Mouse (Mus musculus): ENCODE measurements around the gene Neu4.
"Not testable (repeated sequence)": the region's sequence is repeated elsewhere in the genome, so short reads cannot be mapped to it uniquely, and the experiment has no call there.

DNA sequence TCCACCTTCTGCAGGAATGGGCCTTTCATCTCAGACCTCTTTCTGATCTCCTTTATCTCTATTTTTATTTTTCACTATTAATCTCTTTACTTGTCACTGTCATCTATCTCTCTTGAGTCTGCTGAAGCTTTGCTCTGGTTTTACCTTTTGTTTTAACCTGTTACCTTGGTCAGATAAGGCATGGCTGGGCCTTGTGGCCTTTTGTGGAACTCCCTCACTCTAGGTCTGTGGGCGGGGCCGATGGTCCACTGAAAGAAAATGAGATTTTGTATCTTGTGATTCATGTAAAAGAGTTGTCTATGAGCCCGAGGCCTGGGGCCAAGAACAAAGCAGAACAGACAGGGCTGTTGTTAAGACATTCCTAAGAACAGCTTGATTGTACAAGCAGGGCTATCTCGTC is 49.5 kb upstream of the Neu4 start:
- TF ChIP-seq ZC3H11A (IDR thresholded peaks at IDR 0.05; ENCODE audit: borderline replicate concordance, low read depth, low read length); MAFK (IDR thresholded peaks at IDR 0.05; ENCODE audit: insufficient read depth, low read depth, low read length); HCFC1 (IDR thresholded peaks at IDR 0.05; ENCODE audit: borderline replicate concordance, insufficient read depth, low read length); CHD2 (IDR thresholded peaks at IDR 0.05; ENCODE audit: low read depth, low read length); ZNF384 (IDR thresholded peaks at IDR 0.05; ENCODE audit: low read depth, low read length): not testable (repeated sequence)

All from ES-E14 (cell line).